Comparison of ENCODE assay signal across 8 mouse cellular contexts in genomic region chr3:116424160-116424972, GRCm38 (mm10). TPM values are rescaled to one million over a fixed set of nuclear protein-coding genes. Genes with fewer than 3 reads are reported as not detected.
DNase-seq lines count a peak whose midpoint lies in the region; ATAC-seq and TF ChIP-seq lines count a peak whose summit lies in the region.

No protein-coding gene starts in this region.

- TF ChIP-seq RAD21 in MEL (IDR thresholded peaks at IDR 0.05; ENCODE audit: low read depth, low read length), result no peak

- peak overlapping the region; percentile 85 for H3K4me3 ChIP-seq in kidney, postnatal 0 days (replicated peaks; ENCODE audit: low read depth, low read length)
- peak overlapping the region; percentile 65 to 68 for H3K4me3 ChIP-seq in MEL (ENCODE audit: control insufficient read depth in 1 of 2, insufficient read depth in 1 of 2, low read depth in 2 of 2, low read length in 2 of 2)
- peak overlapping the region; percentile 96 for H3K4me3 ChIP-seq in embryonic facial prominence, embryonic 12.5 days
- H3K4me3 ChIP-seq in midbrain, embryonic 13.5 days (replicated peaks), result peak overlapping the region; percentile 87

- peak overlapping the region; percentile 97 for H3K4me2 ChIP-seq in kidney, postnatal 0 days (ENCODE audit: low read length)
- H3K4me2 ChIP-seq in embryonic facial prominence, embryonic 12.5 days (replicated peaks), result peak overlapping the region; percentile 84
- H3K4me2 ChIP-seq in midbrain, embryonic 13.5 days (replicated peaks), result peak overlapping the region; percentile 94

- H3K9ac ChIP-seq in kidney, postnatal 0 days (ENCODE audit: low read depth, low read length), result peak overlapping the region; percentile 80
- peak overlapping the region; percentile 68 for H3K9ac ChIP-seq in MEL (ENCODE audit: control insufficient read depth, low read depth, low read length, poor library complexity, severe bottlenecking)
- peak overlapping the region; percentile 95 for H3K9ac ChIP-seq in embryonic facial prominence, embryonic 12.5 days
- H3K9ac ChIP-seq in midbrain, embryonic 13.5 days (replicated peaks), result peak overlapping the region; percentile 82

- H3K27me3 ChIP-seq in kidney, postnatal 0 days (ENCODE audit: insufficient read depth, low read length), result no peaks in the 10 kb centered on the region
- H3K27me3 ChIP-seq in MEL (ENCODE audit: control insufficient read depth in 1 of 2, insufficient read depth in 2 of 2, low read length in 2 of 2), result no peaks in the 10 kb centered on the region
- H3K27me3 ChIP-seq in embryonic facial prominence, embryonic 12.5 days, result no peaks in the 10 kb centered on the region
- no peaks in the 10 kb centered on the region for H3K27me3 ChIP-seq in midbrain, embryonic 13.5 days

- H3K9me3 ChIP-seq in kidney, postnatal 0 days (replicated peaks; ENCODE audit: low read length), result no peaks in the 10 kb centered on the region
- no peaks in the 10 kb centered on the region for H3K9me3 ChIP-seq in MEL (replicated peaks; ENCODE audit: insufficient read depth, low read length)
- no peaks in the 10 kb centered on the region for H3K9me3 ChIP-seq in embryonic facial prominence, embryonic 12.5 days
- no peaks in the 10 kb centered on the region for H3K9me3 ChIP-seq in midbrain, embryonic 13.5 days

- peak overlapping the region; percentile 93 for H3K27ac ChIP-seq in kidney, postnatal 0 days
- peak overlapping the region; percentile 84 for H3K27ac ChIP-seq in MEL (ENCODE audit: control insufficient read depth, low read depth, low read length)
- peak overlapping the region; percentile 95 for H3K27ac ChIP-seq in embryonic facial prominence, embryonic 12.5 days
- peak overlapping the region; percentile 93 for H3K27ac ChIP-seq in midbrain, embryonic 13.5 days

- DNase-seq in kidney, postnatal 0 days (ENCODE audit: low spot score), result no peak
- no peak for DNase-seq in kidney, adult 8-10 months
- DNase-seq in MEL (ENCODE audit: low read depth, low spot score) (peak; percentile 82), adipocyte (ENCODE audit: low spot score) (no peak)
- DNase-seq in embryo, embryonic 10 days (ENCODE audit: low spot score), result no peak

- H3K36me3 ChIP-seq in kidney, postnatal 0 days (ENCODE audit: insufficient read depth, low read length), result no peaks in the 10 kb centered on the region
- peaks cover 0 to 7% of the 10 kb centered on the region in 2 experiments; a peak in 2 of 4 replicates for H3K36me3 ChIP-seq in MEL (ENCODE audit: control insufficient read depth in 1 of 2, insufficient read depth in 2 of 2, low read length in 2 of 2)
- peaks cover 11% of the 10 kb centered on the region for H3K36me3 ChIP-seq in embryonic facial prominence, embryonic 12.5 days
- H3K36me3 ChIP-seq in midbrain, embryonic 13.5 days, result peaks cover 8% of the 10 kb centered on the region; the same call in 1 of the 2 replicates

- peaks cover 6% of the 10 kb centered on the region; the same call in 1 of the 2 replicates for H3K4me1 ChIP-seq in kidney, postnatal 0 days (replicated peaks; ENCODE audit: insufficient read depth, low read length)
- peaks cover 0 to 5% of the 10 kb centered on the region in 2 experiments; a peak in 1 of 4 replicates for H3K4me1 ChIP-seq in MEL (ENCODE audit: control insufficient read depth in 1 of 2, insufficient read depth in 2 of 2, low read length in 2 of 2)
- peaks cover 14% of the 10 kb centered on the region for H3K4me1 ChIP-seq in embryonic facial prominence, embryonic 12.5 days
- peaks cover 32% of the 10 kb centered on the region for H3K4me1 ChIP-seq in midbrain, embryonic 13.5 days (replicated peaks)

- no peak for ATAC-seq in kidney, postnatal 0 days (replicated peaks; ENCODE audit: low FRiP score, low read depth)
- ATAC-seq in embryonic facial prominence, embryonic 12.5 days (ENCODE audit: insufficient number of reproducible peaks, insufficient read depth, low FRiP score, low TSS enrichment), result peak; percentile 1; the same call in 1 of the 2 replicates
- peak; percentile 57 for ATAC-seq in inflammation-experienced regulatory T-cells, adult 6 months
- ATAC-seq in midbrain, embryonic 13.5 days, result peak; percentile 25

- H3K79me2 ChIP-seq in MEL (ENCODE audit: control insufficient read depth, insufficient read depth, low read length, poor library complexity), result peaks cover 3% of the 10 kb centered on the region; the same call in 1 of the 2 replicates

- TF ChIP-seq EP300 in MEL (IDR thresholded peaks at IDR 0.05; ENCODE audit: low read depth in 1 of 2, low read length in 2 of 2), result no peak

- under 1% methylated on average over 32 of the region's 32 CpGs for WGBS in kidney, postnatal 0 days
- under 1% methylated on average over 32 of the region's 32 CpGs for WGBS in embryonic facial prominence, embryonic 12.5 days
- 0% methylated on average over 32 of the region's 32 CpGs for WGBS in midbrain, embryonic 13.5 days

- TF ChIP-seq CTCF in kidney, postnatal 0 days (IDR thresholded peaks at IDR 0.05; ENCODE audit: low read depth), result no peak
- no peak for TF ChIP-seq CTCF in MEL (IDR thresholded peaks at IDR 0.05 in 2 of 3, conservative IDR thresholded peaks at IDR 0.05 in 1 of 3; ENCODE audit: control insufficient read depth in 1 of 3, insufficient read depth in 1 of 3, low read depth in 2 of 3, low read length in 3 of 3, poor library complexity in 1 of 3, severe bottlenecking in 1 of 3)

- peak in 1 of 2 experiments; percentile 17; a peak in 2 of 4 replicates for TF ChIP-seq POLR2A in MEL (IDR thresholded peaks at IDR 0.05; ENCODE audit: control insufficient read depth in 1 of 2, insufficient read depth in 1 of 2, low read depth in 1 of 2, low read length in 2 of 2, poor library complexity in 1 of 2)

TF ChIP-seq in MEL, 35 proteins besides CTCF, POLR2A, EP300 and RAD21:
- TF ChIP-seq E2F4 (IDR thresholded peaks at IDR 0.05; ENCODE audit: borderline replicate concordance, low read depth, low read length), result no peak
- 0 out of 2 replicates have a peak, but pooled peaks have one; percentile 33 for TF ChIP-seq ELF1 (IDR thresholded peaks at IDR 0.05; ENCODE audit: low read depth, low read length)
- peak; percentile 18; the same call in 1 of the 2 replicates for TF ChIP-seq MAZ (IDR thresholded peaks at IDR 0.05; ENCODE audit: low read depth, low read length)
- TF ChIP-seq POLR2AphosphoS2 (IDR thresholded peaks at IDR 0.05; ENCODE audit: low read length), result 0 out of 2 replicates have a peak, but pooled peaks have one; percentile 1
- no peak for TF ChIP-seq ETS1 (IDR thresholded peaks at IDR 0.05; ENCODE audit: low read depth, low read length)
- no peak for TF ChIP-seq MEF2A (IDR thresholded peaks at IDR 0.05; ENCODE audit: extremely low read depth, insufficient replicate concordance, low read depth, low read length, poor library complexity, severe bottlenecking)
- no peak for TF ChIP-seq CHD1 (IDR thresholded peaks at IDR 0.05; ENCODE audit: low read depth, low read length)
- TF ChIP-seq TCF12 (IDR thresholded peaks at IDR 0.05; ENCODE audit: low read depth, low read length), result no peak
- no peak for TF ChIP-seq MAFK (IDR thresholded peaks at IDR 0.05; ENCODE audit: borderline replicate concordance, low read depth, low read length)
- TF ChIP-seq GABPA (IDR thresholded peaks at IDR 0.05; ENCODE audit: low read depth, low read length), result no peak
- no peak for TF ChIP-seq TAL1 (IDR thresholded peaks at IDR 0.05; ENCODE audit: low read length)
- no peak for TF ChIP-seq USF1 (IDR thresholded peaks at IDR 0.05; ENCODE audit: low read depth, low read length)
- TF ChIP-seq TBP (IDR thresholded peaks at IDR 0.05; ENCODE audit: low read depth, low read length), result 0 out of 2 replicates have a peak, but pooled peaks have one; percentile 33
- TF ChIP-seq SIN3A (IDR thresholded peaks at IDR 0.05; ENCODE audit: low read length), result peak; percentile 79
- no peak for TF ChIP-seq USF2 (IDR thresholded peaks at IDR 0.05; ENCODE audit: borderline replicate concordance in 1 of 2, insufficient read depth in 1 of 2, low read depth in 1 of 2, low read length in 2 of 2)
- no peak for TF ChIP-seq UBTF (IDR thresholded peaks at IDR 0.05; ENCODE audit: borderline replicate concordance, insufficient read depth, low read depth, low read length)
- TF ChIP-seq NELFE (IDR thresholded peaks at IDR 0.05; ENCODE audit: low read depth, low read length), result peak; percentile 63; the same call in 1 of the 2 replicates
- TF ChIP-seq MYB (IDR thresholded peaks at IDR 0.05; ENCODE audit: low read depth, low read length), result no peak
- TF ChIP-seq NRF1 (IDR thresholded peaks at IDR 0.05; ENCODE audit: insufficient read depth, low read depth, low read length, poor library complexity, severe bottlenecking), result peak; percentile 65
- TF ChIP-seq CHD2 (IDR thresholded peaks at IDR 0.05; ENCODE audit: low read length), result no peak
- no peak for TF ChIP-seq MAX (IDR thresholded peaks at IDR 0.05; ENCODE audit: low read length)
- TF ChIP-seq MYC (IDR thresholded peaks at IDR 0.05; ENCODE audit: low read depth, low read length), result 0 out of 2 replicates have a peak, but pooled peaks have one; percentile 35
- 0 out of 2 replicates have a peak, but pooled peaks have one; percentile 38 for TF ChIP-seq HCFC1 (IDR thresholded peaks at IDR 0.05; ENCODE audit: low read depth, low read length)

RNA-seq across cellular contexts. Expression of gene Cdc14a, which starts 0.5 kb away (rescaled TPM):
- 12.8 and 12.9 TPM in 2 replicates for polyA plus RNA-seq in kidney, postnatal 0 days (2015; fragmentation: Nextera tagmentation; extraction: Ambion mirVana)
- total RNA-seq in MEL (2012; rRNA removed), result 2.6 and 2.7 TPM in 2 replicates
- 1 to 10 TPM in 1 of 2 experiments, not detected in 1; 5.9 TPM for polyA plus RNA-seq in MEL (2012; ENCODE audit: insufficient read depth in 1 of 2, insufficient read length in 2 of 2, low read depth in 1 of 2, low replicate concordance in 2 of 2, missing spikeins in 1 of 2)
- polyA plus RNA-seq in embryonic facial prominence, embryonic 12.5 days (2016; fragmentation: Nextera tagmentation; extraction: Ambion mirVana), result 13.4 and 13.8 TPM in 2 replicates
- 10 to 100 TPM; 10.1 to 13.1 (median 12.5) TPM for polyA plus RNA-seq in inflammation-experienced regulatory T-cells, adult 6 months (2017; shearing (Covaris generic))
- polyA plus RNA-seq in midbrain, embryonic 13.5 days (2015; fragmentation: Nextera tagmentation; extraction: Ambion mirVana), result 9.4 and 9.8 TPM in 2 replicates
